Mouse (Mus musculus): ENCODE results near the gene Gm28053. TPM values are rescaled to one million over a fixed set of nuclear protein-coding genes. Genes with fewer than 3 reads are reported as not detected.

The Gm28053 gene
- total and polyA plus RNA-seq, 2 experiments, result not detected

DNA sequence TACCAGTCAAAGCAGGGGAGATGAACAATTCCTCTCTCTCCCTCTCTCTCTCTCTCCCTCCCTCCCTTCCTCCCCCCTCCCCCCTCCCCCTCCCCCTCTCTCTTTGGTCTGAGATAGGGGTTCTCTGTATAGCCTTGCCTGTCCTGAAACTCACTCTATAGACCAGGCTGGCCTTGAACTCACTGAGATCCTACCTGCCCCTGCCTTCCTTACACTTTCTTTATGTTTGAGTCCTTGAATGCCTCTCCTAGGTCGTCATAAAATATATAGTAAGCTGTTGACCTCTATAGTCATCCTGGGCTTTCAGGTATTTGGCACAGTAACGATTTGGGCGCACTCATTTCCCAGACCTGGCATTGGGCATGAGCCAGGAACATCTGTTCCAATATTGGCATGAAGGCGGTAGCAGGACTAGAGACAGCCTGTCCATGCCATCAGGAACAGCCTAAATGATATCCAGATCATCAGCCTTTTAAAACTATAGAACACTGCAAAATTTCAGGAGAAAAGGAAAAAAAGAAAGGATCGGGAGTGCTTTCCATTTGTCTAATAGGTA, 41.5 kb upstream of the Gm28053 start:
- peak overlapping the region; percentile 6 for H3K4me3 ChIP-seq (ENCODE audit: insufficient read depth, low read depth, low read length)
- TF ChIP-seq CTCF (IDR thresholded peaks at IDR 0.05; ENCODE audit: low read depth, low read length) (no peak), POLR2A (IDR thresholded peaks at IDR 0.05; ENCODE audit: extremely low read depth, insufficient read depth, low read length) (no peak)
- peak; percentile 82 for DNase-seq (ENCODE audit: extremely low read depth, low read depth, low spot score)
- 32% methylated on average over 5 of the region's 5 CpGs for WGBS
- no peak overlapping the region for H3K9ac ChIP-seq (ENCODE audit: low read depth, low read length)
- peaks cover 3% of the 10 kb centered on the region; the same call in 1 of the 2 replicates for H3K79me2 ChIP-seq (ENCODE audit: control insufficient read depth, insufficient read depth, low read length)
- no peak overlapping the region for H3K27ac ChIP-seq (replicated peaks; ENCODE audit: insufficient read depth, low read depth, low read length)
- no peaks in the 10 kb centered on the region for H3K27me3 ChIP-seq (ENCODE audit: control insufficient read depth, insufficient read depth, low read length)
- H3K4me1 ChIP-seq (ENCODE audit: control insufficient read depth, insufficient read depth, low read length), result peaks cover 16% of the 10 kb centered on the region; the same call in 1 of the 2 replicates
- peaks cover 7% of the 10 kb centered on the region for H3K36me3 ChIP-seq (ENCODE audit: control insufficient read depth, insufficient read depth, low read length)

DNA sequence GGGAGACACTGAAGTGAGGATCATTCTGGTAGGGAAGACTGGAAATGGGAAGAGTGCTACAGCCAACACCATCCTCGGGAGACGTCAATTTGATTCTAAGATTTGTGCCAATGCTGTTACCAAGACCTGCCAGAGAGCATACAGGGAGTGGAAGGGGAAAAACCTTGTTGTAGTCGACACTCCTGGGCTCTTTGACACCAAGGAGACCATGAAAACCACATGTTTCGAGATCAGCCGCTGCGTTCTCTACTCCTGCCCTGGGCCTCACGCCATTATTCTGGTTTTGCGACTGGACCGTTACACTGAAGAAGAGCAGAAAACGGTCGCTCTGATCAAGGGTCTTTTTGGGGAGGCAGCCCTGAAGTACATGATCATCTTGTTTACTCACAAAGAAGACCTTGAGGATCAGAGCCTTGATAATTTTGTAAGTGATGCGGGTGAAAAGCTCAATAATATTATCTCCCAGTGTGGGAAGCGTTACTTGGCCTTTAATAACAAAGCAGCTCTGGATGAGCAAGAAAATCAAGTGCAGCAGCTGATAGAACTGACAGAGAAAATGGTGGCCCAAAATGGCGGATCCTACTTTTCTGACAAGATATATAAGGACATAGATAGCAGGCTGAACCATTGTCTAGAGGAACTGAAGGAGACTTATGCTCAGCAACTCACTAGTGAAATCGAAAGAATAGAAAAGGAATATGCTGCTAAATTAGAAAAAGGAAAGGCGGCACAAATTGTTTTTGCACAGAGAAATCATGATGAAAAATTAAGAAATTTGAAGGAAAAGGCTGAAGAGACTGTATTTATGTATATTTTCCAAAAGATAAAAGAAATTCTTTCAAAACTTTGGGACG, 40.7 kb upstream of the Gm28053 start:
- H3K9ac ChIP-seq (ENCODE audit: low read depth, low read length), result no peak overlapping the region
- WGBS, result 88% methylated on average over 17 of the region's 17 CpGs
- no peak for DNase-seq (ENCODE audit: extremely low read depth, low read depth, low spot score)
- peaks cover 17% of the 10 kb centered on the region; the same call in 1 of the 2 replicates for H3K4me1 ChIP-seq (ENCODE audit: control insufficient read depth, insufficient read depth, low read length)
- TF ChIP-seq POLR2A (IDR thresholded peaks at IDR 0.05; ENCODE audit: extremely low read depth, insufficient read depth, low read length), result no peak
- TF ChIP-seq CTCF (IDR thresholded peaks at IDR 0.05; ENCODE audit: low read depth, low read length), result no peak
- 0 out of 2 replicates have a peak overlapping the region, but pooled peaks have one; percentile 6 for H3K4me3 ChIP-seq (ENCODE audit: insufficient read depth, low read depth, low read length)
- peaks cover 7% of the 10 kb centered on the region for H3K36me3 ChIP-seq (ENCODE audit: control insufficient read depth, insufficient read depth, low read length)
- no peak overlapping the region for H3K27ac ChIP-seq (replicated peaks; ENCODE audit: insufficient read depth, low read depth, low read length)
- H3K27me3 ChIP-seq (ENCODE audit: control insufficient read depth, insufficient read depth, low read length), result no peaks in the 10 kb centered on the region
- H3K79me2 ChIP-seq (ENCODE audit: control insufficient read depth, insufficient read depth, low read length), result peaks cover 3% of the 10 kb centered on the region; the same call in 1 of the 2 replicates

GRCm38 (mm10) chr6:48678391-48678790, 40.0 kb upstream of the Gm28053 start:
- no peak for DNase-seq (ENCODE audit: extremely low read depth, low read depth, low spot score)
- WGBS, result 69% methylated on average over 4 of the region's 4 CpGs
- no peak overlapping the region for H3K9ac ChIP-seq (ENCODE audit: low read depth, low read length)
- no peak overlapping the region for H3K4me3 ChIP-seq (ENCODE audit: insufficient read depth, low read depth, low read length)
- H3K36me3 ChIP-seq (ENCODE audit: control insufficient read depth, insufficient read depth, low read length), result peaks cover 7% of the 10 kb centered on the region
- TF ChIP-seq CTCF (IDR thresholded peaks at IDR 0.05; ENCODE audit: low read depth, low read length), result no peak
- TF ChIP-seq POLR2A (IDR thresholded peaks at IDR 0.05; ENCODE audit: extremely low read depth, insufficient read depth, low read length), result no peak
- peaks cover 3% of the 10 kb centered on the region; the same call in 1 of the 2 replicates for H3K79me2 ChIP-seq (ENCODE audit: control insufficient read depth, insufficient read depth, low read length)
- peaks cover 17% of the 10 kb centered on the region; the same call in 1 of the 2 replicates for H3K4me1 ChIP-seq (ENCODE audit: control insufficient read depth, insufficient read depth, low read length)
- no peaks in the 10 kb centered on the region for H3K27me3 ChIP-seq (ENCODE audit: control insufficient read depth, insufficient read depth, low read length)
- no peak overlapping the region for H3K27ac ChIP-seq (replicated peaks; ENCODE audit: insufficient read depth, low read depth, low read length)

- Histone ChIP-seq H3K36me3 (ENCODE audit: control insufficient read depth, insufficient read depth, low read length) (peaks cover 7% of the 10 kb centered on the region), H3K4me1 (ENCODE audit: control insufficient read depth, insufficient read depth, low read length) (peaks cover 17% of the 10 kb centered on the region; the same call in 1 of the 2 replicates), H3K9ac (ENCODE audit: low read depth, low read length) (no peak overlapping the region), H3K79me2 (ENCODE audit: control insufficient read depth, insufficient read depth, low read length) (peaks cover 3% of the 10 kb centered on the region; the same call in 1 of the 2 replicates), H3K27me3 (ENCODE audit: control insufficient read depth, insufficient read depth, low read length) (no peaks in the 10 kb centered on the region), H3K27ac (replicated peaks; ENCODE audit: insufficient read depth, low read depth, low read length) (no peak overlapping the region), H3K4me3 (ENCODE audit: insufficient read depth, low read depth, low read length) (no peak overlapping the region)
- 86% methylated on average over 6 of the region's 6 CpGs for WGBS
- no peak for DNase-seq (ENCODE audit: extremely low read depth, low read depth, low spot score)
- TF ChIP-seq POLR2A (IDR thresholded peaks at IDR 0.05; ENCODE audit: extremely low read depth, insufficient read depth, low read length) (no peak), CTCF (IDR thresholded peaks at IDR 0.05; ENCODE audit: low read depth, low read length) (no peak)
These were observed 38.7 kb upstream of the Gm28053 start for GRCm38 (mm10) chr6:48679701-48680100.

DNA sequence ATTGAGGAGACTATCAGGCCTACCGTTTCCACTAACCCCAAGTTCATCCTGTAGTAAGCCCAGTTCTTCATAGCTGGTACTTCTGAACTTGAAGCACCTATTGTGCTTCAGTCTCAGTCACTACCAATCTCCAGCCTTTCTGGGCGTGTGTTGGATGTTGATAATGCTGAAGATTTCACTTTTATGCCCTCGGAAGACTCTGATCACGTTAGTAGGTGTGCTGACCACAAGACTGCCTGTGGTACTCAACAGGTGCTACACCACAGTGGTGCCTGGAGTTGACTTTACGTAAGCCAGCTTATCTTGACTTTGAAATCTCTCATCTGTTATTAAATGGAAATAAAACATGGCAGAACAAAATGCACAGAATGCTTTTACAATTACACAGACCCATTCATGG, 38.0 kb upstream of the Gm28053 start:
- no peaks in the 10 kb centered on the region for H3K27me3 ChIP-seq (ENCODE audit: control insufficient read depth, insufficient read depth, low read length)
- no peak for DNase-seq (ENCODE audit: extremely low read depth, low read depth, low spot score)
- peaks cover 3% of the 10 kb centered on the region; the same call in 1 of the 2 replicates for H3K79me2 ChIP-seq (ENCODE audit: control insufficient read depth, insufficient read depth, low read length)
- H3K4me3 ChIP-seq (ENCODE audit: insufficient read depth, low read depth, low read length), result no peak overlapping the region
- no peak overlapping the region for H3K27ac ChIP-seq (replicated peaks; ENCODE audit: insufficient read depth, low read depth, low read length)
- 89% methylated on average over 5 of the region's 5 CpGs for WGBS
- TF ChIP-seq POLR2A (IDR thresholded peaks at IDR 0.05; ENCODE audit: extremely low read depth, insufficient read depth, low read length) (no peak), CTCF (IDR thresholded peaks at IDR 0.05; ENCODE audit: low read depth, low read length) (no peak)
- peaks cover 11% of the 10 kb centered on the region; the same call in 1 of the 2 replicates for H3K4me1 ChIP-seq (ENCODE audit: control insufficient read depth, insufficient read depth, low read length)
- no peak overlapping the region for H3K9ac ChIP-seq (ENCODE audit: low read depth, low read length)
- peaks cover 7% of the 10 kb centered on the region for H3K36me3 ChIP-seq (ENCODE audit: control insufficient read depth, insufficient read depth, low read length)
